Mouse (Mus musculus) heart, embryonic 15.5 days (tissue): ENCODE data around the gene Sardh. TPM values are rescaled to one million over a fixed set of nuclear protein-coding genes. Genes with fewer than 3 reads are reported as not detected.

Experiments used
- ATAC-seq: fragments of 200-750 bp; cut with Nextera tagmentation; replicated peaks from 2 replicates; pipeline ENCODE4 v1.8.0; 2017; ENCODE audit warnings: low read depth, moderate TSS enrichment; ENCODE audit not compliant: insufficient number of reproducible peaks, insufficient read depth, low FRiP score
- H3K27ac ChIP-seq: fragments of 300-500 bp; sonication (generic); 2 replicates; pipeline ENCODE4 v1.5.1; 2015; ENCODE audit warnings: mild to moderate bottlenecking, inconsistent platforms
- H3K27me3 ChIP-seq: fragments of 300-500 bp; sonication (generic); 2 replicates; pipeline ENCODE4 v1.6.1; 2015; ENCODE audit warnings: inconsistent platforms
- H3K36me3 ChIP-seq: fragments of 300-500 bp; sonication (generic); 2 replicates; pipeline ENCODE4 v1.6.1; 2015; ENCODE audit warnings: mild to moderate bottlenecking, inconsistent platforms
- H3K4me1 ChIP-seq: fragments of 300-500 bp; sonication (generic); replicated peaks from 2 replicates; pipeline ENCODE4 v1.6.1; 2015; ENCODE audit warnings: inconsistent platforms
- H3K4me2 ChIP-seq: fragments of 300-500 bp; sonication (generic); 2 replicates; pipeline ENCODE4 v1.6.1; 2015; ENCODE audit warnings: inconsistent platforms, mild to moderate bottlenecking, moderate library complexity
- H3K4me3 ChIP-seq: fragments of 300-500 bp; sonication (generic); 2 replicates; pipeline ENCODE4 v1.5.1; 2015; ENCODE audit warnings: mild to moderate bottlenecking, inconsistent platforms
- H3K9ac ChIP-seq: fragments of 300-500 bp; sonication (generic); 2 replicates; pipeline ENCODE4 v1.6.1; 2015; ENCODE audit warnings: mild to moderate bottlenecking, inconsistent platforms
- H3K9me3 ChIP-seq: fragments of 300-500 bp; sonication (generic); replicated peaks from 2 replicates; pipeline ENCODE4 v1.6.1; 2016; ENCODE audit warnings: inconsistent platforms
- WGBS: fragments of 180-500 bp; shearing (Covaris S2); methylation state at CpG from one replicate; pipeline ENCODE4 v1.1.7; 2015; ENCODE audit warnings: mixed read lengths; 5-methylcytosine and 5-hydroxymethylcytosine counted together
- polyA plus RNA-seq: library from polyadenylated mRNA; unstranded; fragments of >200 nt; fragmentation: Nextera tagmentation; extraction: Ambion mirVana; gene quantifications from 2 replicates; pipeline ENCODE4 v1.2.1, GENCODE M21; 2015

Sardh gene
- polyA plus RNA-seq, 1 experiment from 2014 or later = 18.7 TPM

GRCm38 (mm10) chr2:27223012-27223421, 25.1 kb downstream of the Sardh start:
- no peak for ATAC-seq
- no peak overlapping the region for H3K9ac ChIP-seq
- H3K9me3 ChIP-seq = no peaks in the 10 kb centered on the region
- H3K36me3 ChIP-seq = no peaks in the 10 kb centered on the region
- no peak overlapping the region for H3K27ac ChIP-seq
- peaks cover 18% of the 10 kb centered on the region for H3K4me1 ChIP-seq
- 81% methylated on average over 7 of the region's 7 CpGs for WGBS
- H3K4me2 ChIP-seq = no peak overlapping the region
- no peak overlapping the region for H3K4me3 ChIP-seq
- H3K27me3 ChIP-seq = no peaks in the 10 kb centered on the region

GRCm38 (mm10) chr2:27218569-27218968, 29.6 kb downstream of the Sardh start:
- H3K27me3 ChIP-seq = no peaks in the 10 kb centered on the region
- 78% methylated on average over 8 of the region's 8 CpGs for WGBS
- H3K4me1 ChIP-seq = peaks cover 31% of the 10 kb centered on the region
- no peak overlapping the region for H3K4me2 ChIP-seq
- no peaks in the 10 kb centered on the region for H3K36me3 ChIP-seq
- H3K9me3 ChIP-seq = no peaks in the 10 kb centered on the region
- no peak overlapping the region for H3K4me3 ChIP-seq
- ATAC-seq = no peak
- peak overlapping the region; percentile 80 for H3K27ac ChIP-seq
- H3K9ac ChIP-seq = no peak overlapping the region

DNA sequence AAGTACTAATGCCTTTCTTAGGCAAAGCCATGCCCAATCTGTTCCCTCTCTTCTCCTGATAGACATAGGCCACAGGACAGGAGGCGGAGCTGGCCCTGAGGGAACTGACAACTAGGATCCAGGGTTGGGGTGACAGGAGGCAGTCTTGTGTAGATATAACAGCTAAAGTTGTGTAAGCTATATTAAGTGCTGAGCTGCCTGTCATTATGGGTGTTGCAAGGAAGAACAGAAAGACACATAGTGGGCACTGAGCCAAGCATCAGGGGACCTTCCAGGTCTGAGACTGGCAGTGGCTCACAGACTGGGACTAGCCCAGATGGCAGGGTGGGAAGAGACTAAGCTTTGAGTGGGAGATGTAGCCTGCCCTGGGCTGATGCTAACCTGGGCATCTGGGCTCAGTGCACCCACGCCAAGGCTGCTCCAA, 30.0 kb downstream of the Sardh start:
- ATAC-seq = peak; percentile 80
- no peaks in the 10 kb centered on the region for H3K27me3 ChIP-seq
- H3K9me3 ChIP-seq = no peaks in the 10 kb centered on the region
- no peaks in the 10 kb centered on the region for H3K36me3 ChIP-seq
- no peak overlapping the region for H3K9ac ChIP-seq
- H3K4me2 ChIP-seq = no peak overlapping the region
- peak overlapping the region; percentile 82 for H3K27ac ChIP-seq
- 56% methylated on average over 2 of the region's 2 CpGs for WGBS
- H3K4me1 ChIP-seq = peaks cover 35% of the 10 kb centered on the region
- no peak overlapping the region for H3K4me3 ChIP-seq

- Histone ChIP-seq H3K9ac (no peak overlapping the region), H3K27me3 (no peaks in the 10 kb centered on the region), H3K27ac (no peak overlapping the region), H3K4me3 (no peak overlapping the region), H3K9me3 (no peaks in the 10 kb centered on the region), H3K4me1 (peaks cover 61% of the 10 kb centered on the region), H3K36me3 (no peaks in the 10 kb centered on the region), H3K4me2 (no peak overlapping the region)
- no peak for ATAC-seq
- 72% methylated on average over 2 of the region's 2 CpGs for WGBS
Observed at GRCm38 (mm10) chr2:27215537-27215936, 32.6 kb downstream of the Sardh start.

GRCm38 (mm10) chr2:27211966-27212893, 35.9 kb downstream of the Sardh start:
- peak overlapping the region; percentile 1; the same call in 1 of the 2 replicates for H3K9ac ChIP-seq
- ATAC-seq = no peak
- 58% methylated on average over 8 of the region's 8 CpGs for WGBS

GRCm38 (mm10) chr2:27210676-27211210, 37.4 kb downstream of the Sardh start:
- no peaks in the 10 kb centered on the region for H3K27me3 ChIP-seq
- no peak overlapping the region for H3K9ac ChIP-seq
- ATAC-seq = no peak
- peak overlapping the region; percentile 84 for H3K27ac ChIP-seq
- H3K4me3 ChIP-seq = no peak overlapping the region
- no peaks in the 10 kb centered on the region for H3K9me3 ChIP-seq
- H3K4me1 ChIP-seq = peaks cover 71% of the 10 kb centered on the region
- H3K4me2 ChIP-seq = no peak overlapping the region
- no peaks in the 10 kb centered on the region for H3K36me3 ChIP-seq
- WGBS = 71% methylated on average over 12 of the region's 12 CpGs

More at GRCm38 (mm10) chr2:27211966-27212893, 35.9 kb downstream of the Sardh start:
- H3K4me1 ChIP-seq = peaks cover 61% of the 10 kb centered on the region
- H3K27ac ChIP-seq = peak overlapping the region; percentile 35
- H3K4me2 ChIP-seq = no peak overlapping the region
- H3K4me3 ChIP-seq = no peak overlapping the region
- H3K36me3 ChIP-seq = no peaks in the 10 kb centered on the region
- H3K9me3 ChIP-seq = no peaks in the 10 kb centered on the region
- H3K27me3 ChIP-seq = no peaks in the 10 kb centered on the region

- H3K9me3 ChIP-seq = no peaks in the 10 kb centered on the region
- no peak for ATAC-seq
- no peak overlapping the region for H3K9ac ChIP-seq
- H3K4me3 ChIP-seq = no peak overlapping the region
- no peaks in the 10 kb centered on the region for H3K27me3 ChIP-seq
- WGBS = 28% methylated on average over 7 of the region's 7 CpGs
- H3K4me2 ChIP-seq = 0 out of 2 replicates have a peak overlapping the region, but pooled peaks have one; percentile 12
- peaks cover 76% of the 10 kb centered on the region for H3K4me1 ChIP-seq
- peak overlapping the region; percentile 84 for H3K27ac ChIP-seq
- H3K36me3 ChIP-seq = no peaks in the 10 kb centered on the region
Observed at GRCm38 (mm10) chr2:27210255-27210654, 37.9 kb downstream of the Sardh start.

GRCm38 (mm10) chr2:27209816-27210215, 38.3 kb downstream of the Sardh start:
- Histone ChIP-seq H3K9ac (no peak overlapping the region), H3K4me1 (peaks cover 80% of the 10 kb centered on the region), H3K4me3 (no peak overlapping the region), H3K36me3 (no peaks in the 10 kb centered on the region), H3K9me3 (no peaks in the 10 kb centered on the region), H3K4me2 (peak overlapping the region; percentile 12), H3K27me3 (no peaks in the 10 kb centered on the region), H3K27ac (peak overlapping the region; percentile 84)
- WGBS = 4% methylated on average over 5 of the region's 5 CpGs
- ATAC-seq = peak; percentile 70

DNA sequence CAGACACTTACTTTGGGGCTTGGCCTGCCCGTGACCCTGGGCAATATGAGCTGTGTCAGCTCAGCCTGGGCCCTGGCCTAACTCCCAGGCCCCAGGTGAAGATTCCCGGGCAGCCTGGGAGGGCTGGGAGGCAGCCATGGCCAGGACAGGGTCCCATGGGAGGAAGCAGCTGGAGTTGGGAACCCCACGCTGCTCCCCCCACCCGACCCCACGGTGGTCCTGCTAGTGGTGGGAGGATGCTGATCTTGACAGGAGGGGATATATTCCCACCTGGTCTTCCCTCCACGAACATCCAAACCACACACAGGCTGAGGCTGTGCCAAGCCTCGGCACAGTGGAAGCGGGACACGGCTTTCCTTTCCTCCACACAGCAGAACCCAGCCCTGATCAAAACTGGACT, 38.8 kb downstream of the Sardh start:
- no peak for ATAC-seq
- Histone ChIP-seq H3K4me2 (peak overlapping the region; percentile 12), H3K27ac (peak overlapping the region; percentile 84), H3K9ac (no peak overlapping the region), H3K36me3 (no peaks in the 10 kb centered on the region), H3K9me3 (no peaks in the 10 kb centered on the region), H3K4me3 (no peak overlapping the region), H3K27me3 (no peaks in the 10 kb centered on the region), H3K4me1 (peaks cover 83% of the 10 kb centered on the region)
- WGBS = 49% methylated on average over 9 of the region's 9 CpGs

DNA sequence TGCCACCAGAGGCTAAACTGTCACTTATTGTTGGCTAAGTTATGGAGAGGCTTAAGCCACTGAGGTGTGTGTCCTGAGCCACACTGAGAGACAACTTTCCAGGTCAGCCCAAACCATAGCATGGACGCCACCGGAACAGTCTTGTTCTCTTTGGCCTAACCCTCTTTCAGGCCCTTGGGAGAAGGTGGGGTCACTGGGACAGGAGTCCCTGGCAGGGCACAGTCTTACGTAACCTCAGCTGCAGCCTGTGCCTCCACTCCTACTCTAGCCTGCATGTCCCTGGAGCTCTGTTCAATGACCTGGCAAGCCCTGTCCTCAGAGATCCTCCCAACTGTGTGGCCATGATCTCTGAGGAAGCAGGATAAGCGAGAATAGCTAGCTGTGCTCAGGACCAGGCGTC, 41.0 kb downstream of the Sardh start:
- no peaks in the 10 kb centered on the region for H3K9me3 ChIP-seq
- peaks cover 75% of the 10 kb centered on the region for H3K4me1 ChIP-seq
- H3K27ac ChIP-seq = peak overlapping the region; percentile 95
- no peak overlapping the region for H3K4me3 ChIP-seq
- no peak overlapping the region for H3K4me2 ChIP-seq
- ATAC-seq = no peak
- WGBS = 91% methylated on average over 5 of the region's 5 CpGs
- no peaks in the 10 kb centered on the region for H3K27me3 ChIP-seq
- 0 out of 2 replicates have a peak overlapping the region, but pooled peaks have one; percentile 13 for H3K9ac ChIP-seq
- no peaks in the 10 kb centered on the region for H3K36me3 ChIP-seq

- 36% methylated on average over 15 of the region's 15 CpGs for WGBS
- H3K9ac ChIP-seq = peak overlapping the region; percentile 20; the same call in 1 of the 2 replicates
- H3K4me1 ChIP-seq = peaks cover 69% of the 10 kb centered on the region
- ATAC-seq = peak; percentile 52
- H3K4me2 ChIP-seq = peak overlapping the region; percentile 30
- H3K36me3 ChIP-seq = no peaks in the 10 kb centered on the region
- H3K9me3 ChIP-seq = no peaks in the 10 kb centered on the region
- H3K27me3 ChIP-seq = no peaks in the 10 kb centered on the region
- peak overlapping the region; percentile 95 for H3K27ac ChIP-seq
- H3K4me3 ChIP-seq = no peak overlapping the region
Observed at GRCm38 (mm10) chr2:27206128-27206797, 41.9 kb downstream of the Sardh start.
